Mouse (Mus musculus): ENCODE measurements around the gene Il22ra1. TPM values are rescaled to one million over a fixed set of nuclear protein-coding genes. Genes with fewer than 3 reads are reported as not detected.
A peak's percentile ranks its signal among the peaks of the same experiment; 100 is the strongest.

The Il22ra1 gene
- polyA plus RNA-seq, 1 experiment from 2014 or later = not detected

DNA sequence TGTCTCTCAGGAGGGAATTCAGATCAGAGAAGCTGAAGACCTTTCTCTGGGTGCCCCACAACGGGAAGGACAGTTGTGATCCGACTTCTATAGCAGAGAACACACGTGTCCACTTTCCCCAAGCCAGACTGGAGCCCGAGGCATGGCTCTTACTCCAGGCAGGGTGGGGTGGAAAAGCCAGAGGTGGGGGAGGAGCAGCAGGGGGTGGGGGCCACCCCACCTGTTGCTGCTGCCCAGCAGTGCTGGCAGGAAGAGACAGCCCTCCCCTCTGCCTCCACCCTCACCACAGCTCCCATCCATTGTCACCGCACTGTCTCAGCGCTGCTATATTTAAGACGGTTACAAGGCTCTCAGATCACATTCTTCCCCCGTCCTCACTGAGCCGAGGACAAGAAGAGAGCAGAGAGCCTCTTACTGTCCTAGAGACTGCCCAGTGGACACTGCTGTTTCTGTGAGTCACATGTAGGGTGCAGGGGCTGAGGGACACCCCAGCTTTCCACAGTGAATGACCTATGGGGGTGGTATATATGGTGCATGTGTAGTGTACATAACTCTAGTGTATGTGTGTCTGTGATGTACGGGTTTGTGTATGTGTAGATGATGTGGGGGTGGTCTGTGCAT lies 31.5 kb downstream of the Il22ra1 start, which contains the start of gene Myom3:
Gene Myom3, plus strand, starts transcription at position 360 of the 621 bp plus-strand sequence.
- no peak for ATAC-seq (ENCODE audit: low read depth)
- Histone ChIP-seq H3K27ac (ENCODE audit: low read depth, low read length) (no peak within 1 kb of the TSS), H3K36me3 (ENCODE audit: control insufficient read depth, insufficient read depth, low read length) (no peaks in the 10 kb centered on the region), H3K4me1 (ENCODE audit: control insufficient read depth, insufficient read depth, low read length) (no peaks in the 10 kb centered on the region), H3K27me3 (ENCODE audit: control insufficient read depth, insufficient read depth, low read length) (no peaks in the 10 kb centered on the region), H3K9ac (replicated peaks; ENCODE audit: low read depth, low read length) (no peak within 1 kb of the TSS), H3K4me2 (ENCODE audit: low read depth, low read length) (no peak within 1 kb of the TSS), H3K9me3 (ENCODE audit: control insufficient read depth, low read length) (no peaks in the 10 kb centered on the region), H3K4me3 (ENCODE audit: low read depth, low read length) (no peak within 1 kb of the TSS)
- WGBS = 59% methylated on average over 10 of the region's 10 CpGs

DNA sequence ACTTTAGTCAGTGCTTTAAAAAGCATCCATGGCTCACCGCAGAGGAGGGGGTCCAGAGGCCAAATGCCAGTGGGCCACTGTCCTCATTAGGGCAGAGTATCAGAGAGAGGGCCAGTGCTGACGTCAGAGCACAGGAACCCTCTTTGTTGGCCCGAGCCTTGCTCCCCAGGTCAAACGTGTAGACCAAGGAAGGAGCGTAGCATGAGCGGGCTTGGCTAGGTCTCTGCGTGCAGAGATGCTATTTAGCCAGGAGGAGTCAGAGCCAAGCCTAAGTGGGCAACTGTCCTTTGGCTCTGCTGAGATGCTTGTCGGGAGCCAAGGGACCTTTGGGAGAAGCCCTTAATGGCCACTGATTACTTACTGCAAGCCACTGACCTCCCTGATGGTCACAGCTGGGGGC lies 33.1 kb downstream of the Il22ra1 start:
- Histone ChIP-seq H3K27me3 (ENCODE audit: control insufficient read depth, insufficient read depth, low read length) (no peaks in the 10 kb centered on the region), H3K9ac (replicated peaks; ENCODE audit: low read depth, low read length) (no peak overlapping the region), H3K27ac (ENCODE audit: low read depth, low read length) (no peak overlapping the region), H3K4me1 (ENCODE audit: control insufficient read depth, insufficient read depth, low read length) (no peaks in the 10 kb centered on the region), H3K4me3 (ENCODE audit: low read depth, low read length) (no peak overlapping the region), H3K4me2 (ENCODE audit: low read depth, low read length) (no peak overlapping the region), H3K36me3 (ENCODE audit: control insufficient read depth, insufficient read depth, low read length) (no peaks in the 10 kb centered on the region), H3K9me3 (ENCODE audit: control insufficient read depth, low read length) (no peaks in the 10 kb centered on the region)
- WGBS = 66% methylated on average over 8 of the region's 8 CpGs
- ATAC-seq (ENCODE audit: low read depth) = no peak

DNA sequence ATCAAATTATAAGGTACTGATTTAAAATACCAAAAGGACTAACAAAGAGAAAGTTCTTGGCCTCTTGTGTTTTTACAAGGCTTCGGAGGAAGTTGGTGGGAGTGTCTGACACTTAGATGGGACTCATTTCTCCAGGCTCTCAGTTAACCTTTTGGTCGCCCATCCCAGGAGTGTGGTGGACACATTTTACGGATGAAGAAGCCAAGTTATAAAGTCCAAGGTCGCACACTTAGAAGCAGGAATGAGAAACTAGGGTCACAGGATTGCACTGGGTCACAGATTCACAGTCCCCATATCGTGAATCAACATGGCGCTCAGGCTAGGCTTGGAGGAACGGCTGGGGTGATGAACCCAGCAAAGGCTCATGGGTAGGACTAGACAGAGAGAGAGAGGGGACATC lies 33.6 kb downstream of the Il22ra1 start:
- H3K4me1 ChIP-seq (ENCODE audit: control insufficient read depth, insufficient read depth, low read length) = no peaks in the 10 kb centered on the region
- ATAC-seq (ENCODE audit: low read depth) = no peak
- WGBS = 78% methylated on average over 7 of the region's 7 CpGs
- H3K36me3 ChIP-seq (ENCODE audit: control insufficient read depth, insufficient read depth, low read length) = no peaks in the 10 kb centered on the region
- no peak overlapping the region for H3K4me2 ChIP-seq (ENCODE audit: low read depth, low read length)
- H3K9ac ChIP-seq (replicated peaks; ENCODE audit: low read depth, low read length) = no peak overlapping the region
- no peak overlapping the region for H3K27ac ChIP-seq (ENCODE audit: low read depth, low read length)
- no peak overlapping the region for H3K4me3 ChIP-seq (ENCODE audit: low read depth, low read length)
- no peaks in the 10 kb centered on the region for H3K27me3 ChIP-seq (ENCODE audit: control insufficient read depth, insufficient read depth, low read length)
- no peaks in the 10 kb centered on the region for H3K9me3 ChIP-seq (ENCODE audit: control insufficient read depth, low read length)

DNA sequence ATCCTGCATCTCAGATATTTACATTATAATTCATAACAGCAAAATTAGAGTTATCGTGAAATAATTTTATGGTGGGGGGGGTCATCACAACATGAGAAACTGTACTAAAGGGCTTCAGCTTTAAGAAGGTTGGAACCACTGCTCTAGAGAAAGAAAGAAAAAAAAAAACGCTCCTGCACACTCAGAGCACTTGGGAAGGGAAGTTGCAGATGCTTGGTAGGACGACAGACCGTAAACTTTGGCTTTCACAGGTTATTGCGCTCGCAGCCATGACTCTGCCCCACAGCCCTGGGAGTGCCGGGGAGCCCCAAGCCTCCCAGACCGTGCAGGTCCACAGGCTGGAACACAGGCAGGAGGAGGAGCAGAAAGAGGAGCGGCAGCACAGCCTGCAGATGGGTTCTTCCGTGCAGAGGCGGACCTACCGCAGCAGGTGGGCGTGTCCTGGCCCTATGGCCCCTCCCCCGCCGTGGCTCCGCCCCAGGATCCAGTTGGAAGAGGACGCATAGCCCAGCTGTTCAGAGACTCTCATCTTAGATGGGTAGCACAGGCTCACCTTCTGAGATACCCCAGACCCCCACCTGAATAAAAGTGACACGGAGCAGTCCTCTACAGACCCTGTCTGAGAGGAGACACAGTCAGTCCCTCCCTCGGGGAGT lies 34.4 kb downstream of the Il22ra1 start:
- ATAC-seq (ENCODE audit: low read depth) = peak; percentile 49; the same call in 1 of the 2 replicates
- H3K27me3 ChIP-seq (ENCODE audit: control insufficient read depth, insufficient read depth, low read length) = no peaks in the 10 kb centered on the region
- no peaks in the 10 kb centered on the region for H3K36me3 ChIP-seq (ENCODE audit: control insufficient read depth, insufficient read depth, low read length)
- H3K4me3 ChIP-seq (ENCODE audit: low read depth, low read length) = no peak overlapping the region
- 9% methylated on average over 19 of the region's 19 CpGs for WGBS
- no peak overlapping the region for H3K9ac ChIP-seq (replicated peaks; ENCODE audit: low read depth, low read length)
- no peak overlapping the region for H3K27ac ChIP-seq (ENCODE audit: low read depth, low read length)
- no peaks in the 10 kb centered on the region for H3K9me3 ChIP-seq (ENCODE audit: control insufficient read depth, low read length)
- peak overlapping the region; percentile 39 for H3K4me2 ChIP-seq (ENCODE audit: low read depth, low read length)
- H3K4me1 ChIP-seq (ENCODE audit: control insufficient read depth, insufficient read depth, low read length) = no peaks in the 10 kb centered on the region

DNA sequence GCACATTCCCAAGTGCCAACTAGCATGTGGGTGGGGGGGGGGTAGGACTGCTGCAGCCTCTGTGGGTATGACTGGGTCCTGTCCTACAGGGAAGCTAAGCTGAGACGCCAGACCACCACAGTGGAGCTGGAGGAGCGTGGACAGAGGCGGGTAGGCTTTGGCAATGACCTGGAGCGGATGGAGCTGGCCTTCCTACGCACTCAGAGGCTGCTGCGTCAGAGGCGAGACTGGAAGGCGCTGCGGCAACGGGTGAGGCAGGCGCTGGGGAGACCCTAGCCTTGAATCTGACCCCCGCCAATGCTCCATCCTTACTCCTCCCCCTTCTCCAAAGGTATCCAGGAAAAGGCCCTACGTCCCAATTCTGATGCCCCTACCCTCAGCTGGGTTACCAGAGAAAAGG lies 36.7 kb downstream of the Il22ra1 start:
- no peak for ATAC-seq (ENCODE audit: low read depth)
- H3K4me3 ChIP-seq (ENCODE audit: low read depth, low read length) = no peak overlapping the region
- 92% methylated on average over 13 of the region's 13 CpGs for WGBS

DNA sequence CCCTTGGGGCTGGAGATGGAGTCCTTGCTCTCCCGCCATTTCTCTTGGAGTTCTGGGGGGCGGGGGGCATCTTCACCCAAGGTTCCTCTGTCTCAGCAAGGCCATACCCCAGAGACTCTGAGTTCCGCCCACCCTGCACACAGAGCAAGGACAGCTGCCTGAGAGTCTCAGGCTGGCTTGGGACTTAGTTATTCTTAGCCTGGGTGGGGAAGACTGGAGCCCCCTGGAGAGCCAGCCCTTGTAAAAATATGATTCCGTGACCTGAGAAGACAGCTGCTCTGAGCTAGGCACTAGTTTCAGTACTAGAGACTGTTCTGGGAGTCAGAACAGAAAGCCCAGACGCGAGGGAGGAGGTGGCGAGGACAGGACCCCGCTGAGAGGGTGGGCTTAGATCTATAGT lies 37.7 kb downstream of the Il22ra1 start:
- no peaks in the 10 kb centered on the region for H3K4me1 ChIP-seq (ENCODE audit: control insufficient read depth, insufficient read depth, low read length)
- WGBS = 72% methylated on average over 8 of the region's 8 CpGs
- H3K36me3 ChIP-seq (ENCODE audit: control insufficient read depth, insufficient read depth, low read length) = no peaks in the 10 kb centered on the region
- no peaks in the 10 kb centered on the region for H3K9me3 ChIP-seq (ENCODE audit: control insufficient read depth, low read length)
- H3K9ac ChIP-seq (replicated peaks; ENCODE audit: low read depth, low read length) = no peak overlapping the region
- no peak overlapping the region for H3K4me3 ChIP-seq (ENCODE audit: low read depth, low read length)
- no peak overlapping the region for H3K27ac ChIP-seq (ENCODE audit: low read depth, low read length)
- no peak for ATAC-seq (ENCODE audit: low read depth)
- no peaks in the 10 kb centered on the region for H3K27me3 ChIP-seq (ENCODE audit: control insufficient read depth, insufficient read depth, low read length)
- H3K4me2 ChIP-seq (ENCODE audit: low read depth, low read length) = no peak overlapping the region

More for the DNA sequence above, 36.7 kb downstream of the Il22ra1 start:
- H3K27me3 ChIP-seq (ENCODE audit: control insufficient read depth, insufficient read depth, low read length) = no peaks in the 10 kb centered on the region
- H3K9me3 ChIP-seq (ENCODE audit: control insufficient read depth, low read length) = no peaks in the 10 kb centered on the region
- no peak overlapping the region for H3K4me2 ChIP-seq (ENCODE audit: low read depth, low read length)
- no peaks in the 10 kb centered on the region for H3K36me3 ChIP-seq (ENCODE audit: control insufficient read depth, insufficient read depth, low read length)
- no peaks in the 10 kb centered on the region for H3K4me1 ChIP-seq (ENCODE audit: control insufficient read depth, insufficient read depth, low read length)
- H3K27ac ChIP-seq (ENCODE audit: low read depth, low read length) = no peak overlapping the region
- H3K9ac ChIP-seq (replicated peaks; ENCODE audit: low read depth, low read length) = no peak overlapping the region

DNA sequence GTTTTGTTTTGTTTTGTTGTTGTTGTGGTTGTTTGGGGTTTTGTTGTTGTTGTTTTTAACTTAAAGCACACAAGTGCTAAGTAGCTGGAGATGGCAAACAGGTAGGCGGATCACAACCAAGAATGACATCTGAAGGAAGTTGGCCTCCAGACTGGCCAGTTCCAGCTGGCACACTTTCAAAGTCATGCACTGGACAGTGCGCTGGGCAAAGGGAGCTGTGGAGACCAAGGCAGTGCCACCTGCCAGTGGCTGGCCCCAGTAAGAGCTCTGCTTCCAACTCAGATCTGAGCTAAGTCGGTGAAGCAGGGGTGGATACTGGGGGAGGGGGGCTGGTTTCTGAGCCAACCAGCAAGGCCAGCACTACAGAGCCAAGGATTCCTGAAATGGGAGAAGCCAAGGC lies 39.0 kb downstream of the Il22ra1 start:
- Histone ChIP-seq H3K36me3 (ENCODE audit: control insufficient read depth, insufficient read depth, low read length) (no peaks in the 10 kb centered on the region), H3K4me1 (ENCODE audit: control insufficient read depth, insufficient read depth, low read length) (no peaks in the 10 kb centered on the region), H3K4me3 (ENCODE audit: low read depth, low read length) (no peak overlapping the region), H3K27ac (ENCODE audit: low read depth, low read length) (no peak overlapping the region), H3K9me3 (ENCODE audit: control insufficient read depth, low read length) (no peaks in the 10 kb centered on the region), H3K27me3 (ENCODE audit: control insufficient read depth, insufficient read depth, low read length) (no peaks in the 10 kb centered on the region), H3K9ac (replicated peaks; ENCODE audit: low read depth, low read length) (no peak overlapping the region), H3K4me2 (ENCODE audit: low read depth, low read length) (no peak overlapping the region)
- 86% methylated on average over 3 of the region's 3 CpGs for WGBS
- no peak for ATAC-seq (ENCODE audit: low read depth)

DNA sequence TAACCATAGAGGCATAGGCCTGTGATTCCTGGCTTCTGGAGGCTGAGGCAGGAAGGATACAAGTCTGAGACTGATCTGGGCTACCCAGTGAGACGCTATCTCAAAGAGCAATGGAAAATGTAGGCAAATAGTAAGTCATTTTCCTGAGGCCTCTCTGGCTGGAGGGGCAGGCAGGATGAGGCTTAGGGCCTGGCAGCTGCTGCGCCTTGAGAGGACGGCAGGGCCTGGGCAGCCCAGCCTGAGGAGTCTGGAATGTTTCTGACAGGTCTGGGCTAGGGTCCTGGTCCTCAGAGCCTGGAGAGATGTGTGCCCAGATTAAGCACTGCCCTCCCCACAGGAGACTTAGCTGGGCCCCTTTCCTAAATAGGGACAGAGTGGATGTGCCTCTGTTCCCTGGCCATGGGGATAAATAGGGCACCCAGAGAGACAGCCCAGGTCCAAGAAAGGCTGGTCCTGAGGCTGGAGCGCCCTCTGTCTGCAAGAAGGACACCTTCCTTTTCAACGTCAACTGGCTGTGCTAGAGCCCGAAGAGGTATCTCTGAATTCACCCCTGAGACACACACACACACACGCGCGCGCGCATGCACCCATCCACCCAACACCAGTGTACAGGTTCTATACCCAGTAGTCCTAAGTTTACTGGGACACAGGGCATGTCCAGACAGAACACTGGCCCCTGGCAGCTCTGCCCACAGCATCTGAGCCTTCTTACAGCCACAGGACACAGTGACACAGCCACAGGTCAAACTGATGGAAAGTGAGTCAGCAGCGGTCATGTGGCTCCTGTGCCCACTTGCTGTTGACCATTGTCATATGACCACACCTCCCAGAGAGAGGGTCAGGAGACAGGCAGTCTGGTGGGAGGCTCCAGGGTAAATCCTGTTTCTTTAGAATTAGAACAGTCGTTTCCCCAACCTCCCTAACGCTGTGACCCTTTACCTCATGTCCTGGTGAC lies 40.9 kb downstream of the Il22ra1 start:
- 63% methylated on average over 14 of the region's 14 CpGs for WGBS
- Histone ChIP-seq H3K4me2 (ENCODE audit: low read depth, low read length) (no peak overlapping the region), H3K27me3 (ENCODE audit: control insufficient read depth, insufficient read depth, low read length) (no peaks in the 10 kb centered on the region), H3K9ac (replicated peaks; ENCODE audit: low read depth, low read length) (no peak overlapping the region), H3K27ac (ENCODE audit: low read depth, low read length) (no peak overlapping the region), H3K4me3 (ENCODE audit: low read depth, low read length) (no peak overlapping the region), H3K9me3 (ENCODE audit: control insufficient read depth, low read length) (no peaks in the 10 kb centered on the region), H3K36me3 (ENCODE audit: control insufficient read depth, insufficient read depth, low read length) (no peaks in the 10 kb centered on the region), H3K4me1 (ENCODE audit: control insufficient read depth, insufficient read depth, low read length) (no peaks in the 10 kb centered on the region)
- no peak for ATAC-seq (ENCODE audit: low read depth)

Measured in neural tube, embryonic 14.5 days (tissue).